Mouse (Mus musculus) common myeloid progenitor, adult 5-6 weeks (primary cell): ENCODE results near the gene Ccndbp1. TPM values are rescaled to one million over a fixed set of nuclear protein-coding genes. Genes with fewer than 3 reads are reported as not detected.

Experiments used
- ATAC-seq: replicated peaks from 2 replicates; pipeline ENCODE4 v1.8.0; 2016; ENCODE audit warnings: low read depth, mild to moderate bottlenecking, moderate TSS enrichment, inconsistent platforms; ENCODE audit not compliant: poor library complexity, severe bottlenecking
- total RNA-seq: library from RNA; stranded (forward); fragments of 200-1000, 187-1606 nt; gene quantifications from 2 replicates; pipeline ENCODE4 v1.2.3, GENCODE M21; 2017

Gene Ccndbp1
- total RNA-seq, 1 experiment from 2014 or later = 53.0 TPM

- ATAC-seq = no peak
Measured at GRCm38 (mm10) chr2:121061315-121061714, 53.1 kb downstream of the Ccndbp1 start.

Other genes starting within 250 kb of the Ccndbp1 start
- gene Cdan1, start 158.3 kb upstream of the Ccndbp1 start, total RNA-seq = 17.3 and 25.6 TPM in 2 replicates
- gene Ttbk2, start 157.8 kb upstream of the Ccndbp1 start, total RNA-seq = 5.5 and 6.4 TPM in 2 replicates
- 30.4 and 33.0 TPM in 2 replicates for gene Ubr1, start 37.7 kb upstream of the Ccndbp1 start, total RNA-seq
- 2.1 and 4.4 TPM in 2 replicates for gene Tmem62, start 31.4 kb upstream of the Ccndbp1 start, total RNA-seq
- gene Epb42, start 28.7 kb downstream of the Ccndbp1 start, total RNA-seq = 7.8 and 10.2 TPM in 2 replicates
- not detected in 2 replicates for gene Tgm5, start 77.4 kb downstream of the Ccndbp1 start, total RNA-seq
- not detected in 2 replicates for gene Tgm7, start 101.4 kb downstream of the Ccndbp1 start, total RNA-seq
- gene Adal, start 132.0 kb downstream of the Ccndbp1 start, total RNA-seq = 8.1 and 14.7 TPM in 2 replicates
- gene Lcmt2, start 132.2 kb downstream of the Ccndbp1 start, total RNA-seq = 8.9 and 11.9 TPM in 2 replicates
- gene Tubgcp4, start 162.3 kb downstream of the Ccndbp1 start, total RNA-seq = 30.3 and 32.1 TPM in 2 replicates
- gene Zscan29, start 162.7 kb downstream of the Ccndbp1 start, total RNA-seq = 18.0 and 20.1 TPM in 2 replicates